Mouse (Mus musculus): ENCODE measurements around the gene Anapc11.
"Not testable (repeated sequence)": the region's sequence is repeated elsewhere in the genome, so short reads cannot be mapped to it uniquely, and the experiment has no call there.

Anapc11 gene

GRCm38 (mm10) chr11:120598283-120598989 is at the start of gene Anapc11, which contains the start of gene Alyref:
TSS of gene Anapc11 (plus strand) at chr11:120598421.
TSS of gene Alyref (minus strand) at chr11:120598365.
- DNase-seq = peak; percentile 96 to 97

DNA sequence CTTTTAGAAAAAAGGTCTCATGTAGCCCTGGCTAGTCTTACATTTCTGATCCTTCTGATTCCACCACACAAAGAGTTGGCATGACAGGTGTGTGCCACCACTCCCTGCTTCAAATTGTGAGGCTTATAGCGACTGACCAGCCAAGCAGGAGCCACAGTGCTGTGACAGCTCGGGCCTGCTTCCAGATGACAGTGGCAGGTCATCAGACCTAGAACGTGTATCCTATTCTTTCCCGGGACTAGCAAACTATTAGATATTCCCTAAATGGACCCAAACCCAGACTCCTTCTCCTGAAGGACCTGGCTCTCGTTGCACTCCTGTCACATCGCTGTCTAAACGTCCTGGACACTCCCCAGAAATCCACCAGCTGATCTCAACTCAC is 49.4 kb upstream of the Anapc11 start:
- DNase-seq = no peak

- DNase-seq = peak; percentile 98
These were observed 48.9 kb upstream of the Anapc11 start, which contains the start of gene Mcrip1 for GRCm38 (mm10) chr11:120549168-120549945. TSS of gene Mcrip1 (minus strand) at chr11:120549727.

- peak in 1 of 2 experiments; percentile 41 for DNase-seq
These were observed 48.0 kb upstream of the Anapc11 start for GRCm38 (mm10) chr11:120549986-120550809.

DNA sequence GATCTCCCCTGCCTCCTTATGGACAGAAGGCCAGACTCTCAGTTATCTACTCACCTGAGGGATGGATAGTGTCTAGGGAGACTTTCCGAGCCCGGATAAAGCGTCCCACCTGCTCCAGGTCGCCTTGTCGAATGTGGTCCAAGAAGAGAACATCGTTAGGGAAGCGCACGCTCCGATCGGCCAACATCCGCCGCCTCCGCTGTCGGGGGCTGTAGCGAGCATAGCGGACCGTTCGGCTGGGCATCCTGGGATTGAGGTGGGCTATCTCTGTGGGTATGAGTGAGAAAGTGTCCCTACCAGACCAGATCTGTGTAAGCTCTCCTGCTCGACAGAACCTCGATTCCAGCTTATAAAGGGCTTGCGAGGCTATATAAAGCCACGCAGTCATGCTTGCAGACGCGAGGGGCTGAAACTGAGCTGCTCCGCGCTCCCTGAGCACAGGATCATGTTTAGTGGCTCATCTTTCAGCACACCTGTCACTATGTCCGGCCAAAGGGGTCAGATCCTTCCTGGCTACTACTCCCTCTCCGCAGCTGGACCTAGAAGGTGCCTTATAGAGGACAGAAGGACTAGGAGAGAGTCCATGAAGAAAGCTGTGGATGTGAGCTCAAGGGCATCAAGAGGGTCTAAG is 47.3 kb upstream of the Anapc11 start, which contains the start of gene Ppp1r27:
Gene Ppp1r27 (minus strand): TSS at position 323 of the 631 bp plus-strand sequence.
- no peak for DNase-seq

GRCm38 (mm10) chr11:120552736-120553135 is 45.5 kb upstream of the Anapc11 start:
- no peak for DNase-seq

GRCm38 (mm10) chr11:120554834-120555233 is 43.4 kb upstream of the Anapc11 start:
- no peak for DNase-seq

DNA sequence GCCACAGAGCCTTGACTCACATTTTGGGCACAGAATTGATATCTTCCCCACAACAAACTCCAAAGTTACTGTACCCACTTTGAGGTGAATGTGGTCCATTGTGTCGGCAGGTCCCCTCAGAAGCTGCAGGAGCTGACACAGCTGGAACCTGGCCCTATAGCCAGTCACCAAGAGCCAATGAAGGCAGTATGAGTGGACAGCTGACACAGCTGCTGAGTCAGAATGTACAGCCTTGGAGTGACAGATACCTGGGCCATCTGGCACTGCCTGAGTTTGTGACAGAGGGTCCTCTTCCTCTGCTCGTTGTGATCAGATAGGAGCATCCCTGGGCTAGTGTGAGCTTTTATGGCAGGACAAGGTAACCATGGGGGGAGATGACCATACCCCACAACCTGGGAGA is 43.0 kb upstream of the Anapc11 start:
- DNase-seq = no peak

DNA sequence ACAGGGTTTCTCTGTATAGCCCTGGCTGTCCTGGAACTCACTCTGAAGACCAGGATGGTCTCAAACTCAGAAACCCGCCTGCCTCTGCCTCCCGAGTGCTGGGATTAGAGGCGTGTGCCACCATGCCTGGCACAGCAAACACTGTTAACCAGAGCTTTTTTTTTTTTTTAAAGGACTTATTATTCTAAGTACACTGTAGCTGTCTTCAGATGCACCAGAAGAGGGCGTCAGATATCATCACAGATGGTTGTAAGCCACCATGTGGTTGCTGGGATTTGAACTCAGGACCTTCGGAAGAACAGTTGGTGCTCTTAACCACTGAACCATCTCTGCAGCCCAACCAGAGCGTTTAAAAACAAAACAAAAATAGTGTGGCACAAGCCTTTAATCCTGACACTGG is 39.4 kb upstream of the Anapc11 start:
- DNase-seq = not testable (repeated sequence)

DNA sequence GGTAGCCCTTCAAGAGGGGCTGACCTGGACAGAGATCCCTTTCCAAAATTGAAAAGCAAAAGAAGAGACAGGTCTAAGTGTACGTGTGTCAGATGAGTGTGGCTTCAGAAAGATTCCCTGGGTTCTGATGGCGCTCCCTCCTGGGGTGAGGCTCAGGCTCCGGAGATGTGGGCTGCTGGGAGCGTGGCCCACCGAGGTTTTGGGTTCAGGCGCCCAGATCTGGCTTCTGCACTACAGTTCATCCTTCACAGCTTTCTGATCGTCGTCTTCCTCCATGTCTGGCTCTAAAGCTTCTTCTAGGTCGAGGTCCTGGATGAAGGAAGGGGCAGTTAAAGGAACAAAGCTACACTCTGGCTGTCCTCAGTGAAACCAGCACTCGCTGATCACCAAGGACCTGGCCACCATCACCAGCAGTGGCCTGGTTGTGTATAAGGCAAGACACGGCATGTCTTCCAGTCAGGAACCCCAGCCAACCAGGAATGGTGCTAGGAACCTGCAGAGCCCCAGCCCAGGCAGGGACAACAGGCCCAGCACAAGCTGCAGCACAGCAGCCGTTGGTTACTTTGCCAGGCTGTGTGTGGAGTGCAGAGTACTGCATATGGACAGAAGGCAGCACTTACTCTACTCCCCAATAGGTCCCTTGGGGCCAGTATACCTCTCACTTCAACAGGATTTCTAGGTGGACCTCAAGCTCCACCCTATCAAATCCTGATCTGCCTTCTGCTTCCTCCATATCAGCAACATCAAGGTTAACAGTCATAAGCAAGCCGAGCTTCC is 37.1 kb upstream of the Anapc11 start:
- no peak for DNase-seq

GRCm38 (mm10) chr11:120562949-120563348 is 35.3 kb upstream of the Anapc11 start:
- DNase-seq = no peak

GRCm38 (mm10) chr11:120565114-120565513 is 33.1 kb upstream of the Anapc11 start:
- DNase-seq = no peak

GRCm38 (mm10) chr11:120568324-120568723 is 29.9 kb upstream of the Anapc11 start:
- DNase-seq = no peak

DNA sequence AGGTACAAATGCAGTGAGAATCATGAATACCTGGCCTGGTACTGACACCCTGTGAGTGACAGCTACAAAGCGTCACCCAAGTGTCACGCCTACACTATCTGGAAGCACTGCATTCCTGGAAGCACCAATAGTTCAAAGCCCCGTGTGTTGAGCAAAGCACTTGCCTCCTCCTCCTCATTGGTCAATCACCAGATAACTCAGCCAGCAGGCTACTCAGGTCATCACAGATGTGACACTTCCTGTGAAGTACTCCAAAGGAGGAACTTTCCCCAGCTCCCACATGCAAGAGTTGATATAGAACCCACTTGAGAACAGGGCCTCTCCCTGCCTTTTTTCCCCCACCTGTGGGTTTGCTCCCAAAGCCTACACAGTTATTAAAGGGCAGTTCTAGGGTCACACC is 27.1 kb upstream of the Anapc11 start:
- no peak for DNase-seq

- DNase-seq = peak; percentile 20 to 34
These were observed 26.3 kb upstream of the Anapc11 start for GRCm38 (mm10) chr11:120571754-120572416.

DNA sequence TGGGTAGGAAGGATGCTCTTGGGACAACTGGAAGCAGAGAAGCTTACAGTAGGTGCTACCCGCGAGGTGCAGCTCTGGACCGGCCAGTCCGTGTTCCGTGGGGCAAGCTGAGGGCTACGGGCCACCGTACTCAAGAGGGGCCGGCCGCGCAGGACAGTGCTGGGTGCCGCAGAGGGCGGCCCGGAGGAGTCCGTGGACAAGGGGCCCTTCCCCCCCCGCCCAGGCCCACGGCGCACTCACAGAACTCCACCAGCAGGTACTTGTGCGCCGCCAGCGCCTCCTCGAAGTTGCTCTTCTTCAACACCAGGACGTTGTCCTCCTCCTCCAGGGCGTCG is 25.8 kb upstream of the Anapc11 start:
- DNase-seq = no peak

DNA sequence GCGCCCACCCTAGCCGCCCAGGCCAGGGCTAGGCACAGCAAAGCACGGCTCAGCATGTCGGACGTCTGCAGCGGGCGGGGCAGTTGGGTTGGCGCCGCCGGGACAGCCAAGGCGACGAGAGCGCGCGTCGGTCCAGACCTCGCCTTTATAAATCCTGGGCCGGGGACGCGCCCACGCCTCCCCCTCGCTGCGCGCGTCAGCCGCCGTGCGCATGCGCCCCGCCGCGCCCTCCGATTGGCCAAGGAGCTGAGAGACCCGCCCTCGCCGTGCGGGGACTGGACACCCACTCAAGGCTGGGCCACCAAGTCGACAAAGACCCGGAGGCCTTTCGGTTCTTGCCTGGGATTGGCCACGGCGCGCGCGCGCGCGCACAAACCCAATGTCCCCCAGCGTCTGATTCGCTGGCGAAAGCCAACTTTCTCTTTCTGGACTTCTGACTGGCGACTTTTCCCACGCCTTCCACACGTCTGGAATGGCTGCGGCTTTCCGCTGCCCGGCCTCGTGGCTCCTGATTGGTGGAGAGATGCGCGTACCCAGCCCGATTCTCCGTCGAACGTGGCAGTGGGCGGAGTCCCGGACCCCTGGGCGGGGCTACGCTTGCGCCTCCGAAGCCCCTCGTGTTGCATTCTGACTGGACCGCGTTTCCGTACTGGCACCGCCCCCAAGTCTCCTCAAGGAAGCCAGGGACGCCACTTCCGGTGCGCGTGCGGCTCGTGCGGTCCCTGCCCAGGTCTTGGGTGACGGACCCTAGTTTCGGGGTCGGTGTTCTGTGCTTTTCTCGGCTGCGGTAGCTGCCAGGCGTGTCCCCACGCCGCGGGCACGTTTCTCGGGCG is 25.3 kb upstream of the Anapc11 start, which contains the start of gene P4hb:
Gene P4hb (minus strand): TSS at position 502 of the 833 bp plus-strand sequence.
- DNase-seq = peak; percentile 100

DNA sequence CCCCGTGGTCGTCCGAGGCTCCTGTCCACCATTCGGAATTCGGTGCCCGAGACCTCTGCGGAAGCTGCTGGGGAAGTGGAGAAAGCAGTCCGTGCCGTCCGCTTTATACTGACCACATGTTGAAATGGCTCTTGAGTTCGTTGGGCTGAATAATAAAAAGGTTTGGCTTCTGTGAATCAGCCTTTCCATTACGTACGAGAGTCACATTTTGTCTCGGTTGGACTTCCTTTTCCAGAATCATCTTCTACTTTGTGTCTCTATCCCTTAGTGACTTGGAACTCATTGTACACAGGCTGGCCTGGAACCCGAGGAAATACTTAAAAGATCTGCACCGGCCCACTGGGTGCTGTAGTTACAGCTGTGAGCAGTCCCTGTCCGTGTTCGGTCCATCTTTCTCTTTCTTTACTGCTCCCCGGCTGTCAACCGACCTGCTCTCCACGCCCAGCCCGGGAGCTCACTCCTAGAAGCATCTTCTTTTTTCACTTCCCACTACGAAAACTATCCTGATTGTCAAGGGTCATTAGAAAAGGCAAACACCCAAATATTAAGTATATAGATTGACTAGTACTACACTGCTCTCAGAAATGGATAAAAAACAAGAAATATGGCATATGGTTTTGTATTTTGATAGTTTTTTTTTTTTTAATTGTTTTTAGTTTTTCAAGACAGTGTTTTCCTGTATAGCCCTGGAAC is 24.5 kb upstream of the Anapc11 start:
- DNase-seq = no peak

GRCm38 (mm10) chr11:120574278-120574600 is 24.0 kb upstream of the Anapc11 start:
- no peak for DNase-seq

DNA sequence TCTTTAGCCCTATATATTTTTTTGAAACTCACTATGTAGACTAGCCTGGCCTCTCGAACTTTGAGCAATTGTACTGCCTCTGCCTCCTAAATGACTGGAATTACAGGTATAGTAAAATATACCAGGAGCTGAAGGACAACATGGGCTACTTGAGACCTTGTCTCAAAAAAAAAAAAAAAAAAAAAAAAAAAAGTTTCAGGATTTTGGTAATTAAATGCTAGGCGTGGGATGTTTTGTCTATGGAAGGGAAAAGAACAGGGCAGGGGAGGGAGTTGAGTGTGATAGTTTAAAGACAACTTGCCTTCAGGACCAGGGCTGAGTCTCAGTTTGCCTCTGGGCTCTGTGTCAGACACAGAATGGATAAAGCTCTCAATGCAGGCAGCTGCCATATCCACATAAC is 23.2 kb upstream of the Anapc11 start:
- no peak for DNase-seq
